Mouse (Mus musculus): ENCODE measurements at regions not wholly inside any gene's neighbourhood (a gene's known extent, or its start where the extent isn't known, plus 50 kb on each side); places are given as distances from the start of the nearest gene placed in this dataset.

DNA sequence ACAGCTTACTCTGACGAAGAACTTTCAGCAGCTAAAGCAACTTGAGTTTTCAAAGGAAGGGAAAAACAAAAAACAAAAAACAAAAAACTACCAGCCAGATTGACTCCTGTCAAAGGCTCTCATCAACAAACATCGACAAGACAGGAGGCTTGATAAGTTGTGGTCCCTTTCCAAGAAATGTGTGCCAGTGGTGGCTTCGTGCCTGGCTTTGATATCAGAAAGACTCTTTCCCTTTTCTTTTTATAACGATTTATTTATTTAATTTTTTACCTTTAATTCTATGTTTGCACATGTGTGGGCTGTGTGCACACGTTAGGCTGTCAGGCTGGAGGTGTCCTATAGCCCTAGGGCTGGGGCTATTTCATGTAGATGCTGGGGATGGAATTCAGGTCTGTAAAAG, 60.4 kb downstream of the Dact1 start:
- no peak overlapping the region for H3K4me3 ChIP-seq (ENCODE audit: low read depth, low read length)
- H3K36me3 ChIP-seq (ENCODE audit: control insufficient read depth, insufficient read depth, low read length) = no peaks in the 10 kb centered on the region
- 57% methylated on average over 5 of the region's 5 CpGs for WGBS
- DNase-seq (ENCODE audit: low spot score) = no peak
- H3K4me1 ChIP-seq (ENCODE audit: control insufficient read depth, insufficient read depth, low read length) = peaks cover 9% of the 10 kb centered on the region; the same call in 1 of the 2 replicates
- no peaks in the 10 kb centered on the region for H3K9me3 ChIP-seq (ENCODE audit: control insufficient read depth, low read length)
- H3K9ac ChIP-seq (ENCODE audit: low read depth, low read length) = no peak overlapping the region
- H3K27ac ChIP-seq (replicated peaks; ENCODE audit: low read depth, low read length) = no peak overlapping the region
- no peak for ATAC-seq (ENCODE audit: low read depth)
- no peaks in the 10 kb centered on the region for H3K27me3 ChIP-seq (replicated peaks; ENCODE audit: control insufficient read depth, insufficient read depth, low read length)
- H3K4me2 ChIP-seq (ENCODE audit: low read depth, low read length) = no peak overlapping the region

DNA sequence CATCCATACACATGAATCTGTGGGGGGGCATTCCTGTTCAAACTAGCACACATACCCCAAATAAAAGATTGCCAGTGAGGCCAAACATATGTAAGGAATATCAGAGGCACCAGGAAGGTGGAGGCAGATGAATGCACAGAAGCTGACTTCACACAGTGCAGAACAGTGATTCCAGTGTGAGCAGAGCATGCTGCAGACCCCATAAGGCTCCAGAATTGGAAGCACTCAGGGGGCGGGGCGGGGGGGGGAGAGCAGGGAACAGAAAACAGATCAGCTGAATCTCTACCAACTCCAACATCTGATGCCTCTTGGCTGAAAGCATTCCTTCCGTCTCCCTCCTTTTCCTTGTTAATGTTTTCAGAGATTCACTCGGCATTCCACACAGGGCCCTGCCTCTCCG, 62.3 kb downstream of the Dact1 start:
- Histone ChIP-seq H3K9me3 (ENCODE audit: control insufficient read depth, low read length) (no peaks in the 10 kb centered on the region), H3K9ac (ENCODE audit: low read depth, low read length) (no peak overlapping the region), H3K27ac (replicated peaks; ENCODE audit: low read depth, low read length) (no peak overlapping the region; the same call in 1 of the 2 replicates), H3K36me3 (ENCODE audit: control insufficient read depth, insufficient read depth, low read length) (no peaks in the 10 kb centered on the region), H3K4me2 (ENCODE audit: low read depth, low read length) (no peak overlapping the region), H3K4me3 (ENCODE audit: low read depth, low read length) (no peak overlapping the region), H3K27me3 (replicated peaks; ENCODE audit: control insufficient read depth, insufficient read depth, low read length) (no peaks in the 10 kb centered on the region), H3K4me1 (ENCODE audit: control insufficient read depth, insufficient read depth, low read length) (peaks cover 9% of the 10 kb centered on the region; the same call in 1 of the 2 replicates)
- ATAC-seq (ENCODE audit: low read depth) (no peak), DNase-seq (ENCODE audit: low spot score) (peak; percentile 49)
- 44% methylated on average over 5 of the region's 5 CpGs for WGBS

DNA sequence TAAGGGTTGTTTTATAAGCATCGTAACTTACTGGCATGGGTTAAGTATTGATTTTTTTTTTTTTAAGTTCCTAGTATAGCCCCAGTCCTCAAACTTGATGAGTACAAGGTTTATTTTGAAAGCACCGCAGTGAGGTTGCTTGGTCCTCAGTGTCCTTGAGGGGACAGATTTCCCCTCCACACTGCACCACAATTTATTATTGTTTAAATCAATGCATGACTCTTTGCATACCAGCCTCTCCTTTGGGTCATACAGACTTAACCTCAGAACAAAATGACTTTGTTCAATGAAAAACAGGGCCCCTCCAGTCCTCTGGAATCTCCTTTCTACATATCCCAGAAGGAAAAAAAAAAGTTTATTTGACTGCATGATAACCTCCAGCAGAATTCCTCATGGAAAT, 63.9 kb downstream of the Dact1 start:
- 51% methylated on average over 2 of the region's 2 CpGs for WGBS
- ATAC-seq (ENCODE audit: low read depth) (no peak), DNase-seq (ENCODE audit: low spot score) (no peak)
- Histone ChIP-seq H3K4me2 (ENCODE audit: low read depth, low read length) (no peak overlapping the region), H3K36me3 (ENCODE audit: control insufficient read depth, insufficient read depth, low read length) (no peaks in the 10 kb centered on the region), H3K27me3 (replicated peaks; ENCODE audit: control insufficient read depth, insufficient read depth, low read length) (no peaks in the 10 kb centered on the region), H3K4me3 (ENCODE audit: low read depth, low read length) (no peak overlapping the region), H3K9me3 (ENCODE audit: control insufficient read depth, low read length) (no peaks in the 10 kb centered on the region), H3K9ac (ENCODE audit: low read depth, low read length) (no peak overlapping the region), H3K27ac (replicated peaks; ENCODE audit: low read depth, low read length) (no peak overlapping the region), H3K4me1 (ENCODE audit: control insufficient read depth, insufficient read depth, low read length) (peaks cover 9% of the 10 kb centered on the region; the same call in 1 of the 2 replicates)

DNA sequence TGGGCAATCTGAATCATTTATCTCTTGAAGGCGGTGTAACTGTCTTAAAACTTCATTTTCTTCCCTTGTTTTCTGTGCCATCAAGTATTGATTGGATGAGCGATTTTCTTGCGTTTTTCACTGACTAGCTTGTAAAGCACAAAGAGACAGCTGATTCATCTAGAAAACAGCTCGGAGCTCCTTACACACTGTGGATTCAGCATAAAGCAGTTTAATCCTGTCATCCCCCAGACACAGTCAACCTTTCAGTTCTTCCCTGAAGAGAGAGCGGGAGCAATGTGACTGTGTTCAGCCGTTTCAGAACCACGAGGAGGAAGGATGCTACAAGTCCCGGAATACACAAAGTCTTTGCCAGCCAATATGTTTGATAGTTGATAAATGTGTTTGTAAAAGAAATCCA, 66.8 kb downstream of the Dact1 start:
- ATAC-seq (ENCODE audit: low read depth) (no peak), DNase-seq (ENCODE audit: low spot score) (no peak)
- Histone ChIP-seq H3K27ac (replicated peaks; ENCODE audit: low read depth, low read length) (no peak overlapping the region), H3K36me3 (ENCODE audit: control insufficient read depth, insufficient read depth, low read length) (no peaks in the 10 kb centered on the region), H3K9me3 (ENCODE audit: control insufficient read depth, low read length) (no peaks in the 10 kb centered on the region), H3K4me1 (ENCODE audit: control insufficient read depth, insufficient read depth, low read length) (peaks cover 9% of the 10 kb centered on the region; the same call in 1 of the 2 replicates), H3K9ac (ENCODE audit: low read depth, low read length) (no peak overlapping the region), H3K4me3 (ENCODE audit: low read depth, low read length) (no peak overlapping the region), H3K27me3 (replicated peaks; ENCODE audit: control insufficient read depth, insufficient read depth, low read length) (no peaks in the 10 kb centered on the region), H3K4me2 (ENCODE audit: low read depth, low read length) (no peak overlapping the region; the same call in 1 of the 2 replicates)
- WGBS = 63% methylated on average over 8 of the region's 8 CpGs

DNA sequence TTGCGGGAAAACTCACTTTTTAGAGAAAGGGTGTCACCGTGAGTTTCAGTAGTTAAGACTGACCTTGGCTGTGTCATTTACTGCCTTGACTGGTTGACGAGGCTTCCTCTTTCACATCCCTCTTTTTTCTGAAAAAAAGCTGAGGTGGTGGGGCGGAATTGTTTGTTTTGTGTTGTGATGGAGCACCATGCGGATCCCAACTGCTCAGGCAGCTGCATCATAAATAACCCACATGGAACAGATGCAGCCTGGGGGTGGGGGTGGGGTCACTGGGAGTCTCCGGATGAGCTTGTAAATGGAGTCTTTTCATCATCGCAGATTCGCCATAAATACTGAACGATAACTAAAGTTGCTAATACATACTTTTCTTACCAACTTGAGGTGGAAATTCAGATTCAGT, 67.3 kb downstream of the Dact1 start:
- Histone ChIP-seq H3K4me3 (ENCODE audit: low read depth, low read length) (no peak overlapping the region), H3K9ac (ENCODE audit: low read depth, low read length) (no peak overlapping the region), H3K9me3 (ENCODE audit: control insufficient read depth, low read length) (no peaks in the 10 kb centered on the region), H3K27me3 (replicated peaks; ENCODE audit: control insufficient read depth, insufficient read depth, low read length) (no peaks in the 10 kb centered on the region), H3K27ac (replicated peaks; ENCODE audit: low read depth, low read length) (no peak overlapping the region), H3K4me1 (ENCODE audit: control insufficient read depth, insufficient read depth, low read length) (peaks cover 6% of the 10 kb centered on the region; the same call in 1 of the 2 replicates), H3K36me3 (ENCODE audit: control insufficient read depth, insufficient read depth, low read length) (no peaks in the 10 kb centered on the region), H3K4me2 (ENCODE audit: low read depth, low read length) (no peak overlapping the region; the same call in 1 of the 2 replicates)
- ATAC-seq (ENCODE audit: low read depth) (no peak), DNase-seq (ENCODE audit: low spot score) (no peak)
- WGBS = 56% methylated on average over 9 of the region's 9 CpGs

DNA sequence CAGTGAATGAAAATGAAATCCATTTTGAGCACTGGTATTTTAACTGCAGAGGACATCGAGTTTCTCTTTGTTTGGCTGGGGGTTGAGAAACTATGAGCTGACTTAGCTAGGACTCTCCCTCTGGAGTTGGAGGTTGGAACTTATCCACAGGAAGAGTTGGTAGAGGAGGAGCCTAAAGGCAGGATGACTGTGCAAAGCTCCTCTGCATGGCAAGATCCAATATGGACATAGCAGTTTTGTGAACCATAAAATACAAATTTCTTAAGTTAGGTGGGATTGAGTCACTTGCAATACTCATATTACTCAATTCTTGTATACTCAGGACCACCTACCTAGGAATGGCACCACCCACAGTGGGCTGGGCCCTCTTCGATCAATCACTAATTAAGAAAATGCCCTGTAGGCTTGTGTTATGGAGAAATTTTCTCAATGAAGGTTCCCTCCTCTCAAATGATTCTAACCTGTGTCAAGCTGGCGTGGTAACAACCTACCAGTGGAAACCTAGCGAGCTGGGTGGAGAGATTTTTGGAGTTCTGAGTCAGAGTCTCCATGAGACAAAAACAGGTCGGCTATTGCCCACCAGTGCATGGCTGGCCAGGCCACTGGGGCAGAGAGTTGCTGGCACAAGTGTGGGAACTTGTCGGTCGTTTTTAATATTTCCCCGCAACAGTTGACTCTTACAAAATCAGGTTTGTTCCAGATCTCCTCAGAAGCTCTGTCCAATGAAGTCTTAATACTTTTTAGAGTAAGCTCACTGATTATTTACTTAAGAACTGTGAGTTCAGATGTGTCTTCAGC, 70.1 kb downstream of the Dact1 start:
- DNase-seq (ENCODE audit: low spot score) = no peak
- no peaks in the 10 kb centered on the region for H3K9me3 ChIP-seq (ENCODE audit: control insufficient read depth, low read length)
- no peak overlapping the region for H3K27ac ChIP-seq (replicated peaks; ENCODE audit: low read depth, low read length)
- ATAC-seq (ENCODE audit: low read depth) = no peak
- WGBS = 90% methylated on average over 8 of the region's 8 CpGs
- no peak overlapping the region for H3K4me3 ChIP-seq (ENCODE audit: low read depth, low read length)
- no peaks in the 10 kb centered on the region for H3K36me3 ChIP-seq (ENCODE audit: control insufficient read depth, insufficient read depth, low read length)
- no peaks in the 10 kb centered on the region for H3K27me3 ChIP-seq (replicated peaks; ENCODE audit: control insufficient read depth, insufficient read depth, low read length)
- no peak overlapping the region for H3K9ac ChIP-seq (ENCODE audit: low read depth, low read length)
- no peak overlapping the region for H3K4me2 ChIP-seq (ENCODE audit: low read depth, low read length)
- no peaks in the 10 kb centered on the region for H3K4me1 ChIP-seq (ENCODE audit: control insufficient read depth, insufficient read depth, low read length)

DNA sequence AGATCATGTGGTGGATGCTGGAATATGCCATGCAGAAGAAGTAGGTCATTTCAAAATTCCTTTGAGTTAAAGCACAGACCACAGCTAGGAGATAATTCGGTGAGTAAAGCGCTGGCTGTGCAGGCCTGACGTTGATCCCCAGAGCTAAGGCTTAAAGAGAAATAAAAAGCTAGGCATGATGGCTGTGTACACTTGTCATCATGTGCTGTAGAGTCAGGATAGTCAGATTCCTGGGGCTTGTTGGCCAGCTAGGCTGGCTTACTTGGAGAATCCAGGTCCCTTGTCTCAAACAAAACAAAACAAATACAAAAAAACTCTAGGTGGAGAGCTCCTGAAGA, 70.7 kb downstream of the Dact1 start:
- WGBS = 71% methylated on average over 3 of the region's 3 CpGs
- no peak overlapping the region for H3K27ac ChIP-seq (replicated peaks; ENCODE audit: low read depth, low read length)
- ATAC-seq (ENCODE audit: low read depth) = no peak
- no peaks in the 10 kb centered on the region for H3K9me3 ChIP-seq (ENCODE audit: control insufficient read depth, low read length)
- no peak overlapping the region for H3K9ac ChIP-seq (ENCODE audit: low read depth, low read length)
- no peak overlapping the region for H3K4me3 ChIP-seq (ENCODE audit: low read depth, low read length)
- no peak overlapping the region for H3K4me2 ChIP-seq (ENCODE audit: low read depth, low read length)
- no peaks in the 10 kb centered on the region for H3K27me3 ChIP-seq (replicated peaks; ENCODE audit: control insufficient read depth, insufficient read depth, low read length)
- H3K36me3 ChIP-seq (ENCODE audit: control insufficient read depth, insufficient read depth, low read length) = no peaks in the 10 kb centered on the region
- H3K4me1 ChIP-seq (ENCODE audit: control insufficient read depth, insufficient read depth, low read length) = no peaks in the 10 kb centered on the region
- no peak for DNase-seq (ENCODE audit: low spot score)

DNA sequence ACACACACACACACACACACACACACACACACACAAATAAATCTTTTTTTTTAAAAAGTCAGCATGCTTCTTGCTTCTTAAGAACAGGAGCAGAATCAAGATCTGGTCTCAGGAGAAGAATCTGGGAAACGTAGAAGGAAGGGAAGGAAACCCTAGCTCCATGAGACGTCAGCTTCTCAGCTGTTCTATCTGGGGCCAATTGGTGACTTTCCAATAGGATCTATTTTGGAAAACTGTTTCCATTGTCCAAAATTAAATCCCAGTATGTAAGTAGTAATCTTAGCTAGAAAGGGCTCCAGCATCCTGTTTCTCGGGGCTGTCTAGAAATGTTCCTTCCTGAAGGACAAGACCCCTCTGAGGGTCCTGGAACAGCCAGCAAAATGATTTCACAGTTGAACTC, 76.6 kb downstream of the Dact1 start:
- DNase-seq (ENCODE audit: low spot score) (peak; percentile 36), ATAC-seq (ENCODE audit: low read depth) (no peak)
- H3K9ac ChIP-seq (ENCODE audit: low read depth, low read length) = no peak overlapping the region
- 36% methylated on average over 3 of the region's 3 CpGs for WGBS
- H3K36me3 ChIP-seq (ENCODE audit: control insufficient read depth, insufficient read depth, low read length) = no peaks in the 10 kb centered on the region
- H3K9me3 ChIP-seq (ENCODE audit: control insufficient read depth, low read length) = no peaks in the 10 kb centered on the region
- no peak overlapping the region for H3K4me2 ChIP-seq (ENCODE audit: low read depth, low read length)
- H3K27ac ChIP-seq (replicated peaks; ENCODE audit: low read depth, low read length) = no peak overlapping the region
- no peaks in the 10 kb centered on the region for H3K4me1 ChIP-seq (ENCODE audit: control insufficient read depth, insufficient read depth, low read length)
- no peaks in the 10 kb centered on the region for H3K27me3 ChIP-seq (replicated peaks; ENCODE audit: control insufficient read depth, insufficient read depth, low read length)
- H3K4me3 ChIP-seq (ENCODE audit: low read depth, low read length) = no peak overlapping the region

DNA sequence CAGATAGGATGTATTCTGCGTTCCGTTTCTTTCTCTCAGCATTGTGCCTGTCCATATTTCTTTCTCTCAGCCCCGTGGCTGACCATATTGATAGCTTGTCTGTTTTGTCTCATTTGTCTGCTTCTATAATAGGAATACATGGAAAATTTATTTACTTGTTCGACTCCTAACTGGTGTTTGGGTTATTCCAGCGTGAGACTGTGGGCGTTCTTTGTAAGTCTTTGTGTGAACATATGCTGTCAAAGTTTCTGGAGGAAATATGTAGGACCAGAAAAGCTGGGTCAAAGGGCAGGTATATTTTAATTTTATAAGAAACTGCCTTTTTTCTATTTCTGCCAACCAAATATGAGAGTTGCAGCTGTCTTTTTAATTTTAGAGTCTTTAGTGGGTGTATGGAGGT, 81.8 kb downstream of the Dact1 start:
- H3K9me3 ChIP-seq (ENCODE audit: control insufficient read depth, low read length) = no peaks in the 10 kb centered on the region
- H3K36me3 ChIP-seq (ENCODE audit: control insufficient read depth, insufficient read depth, low read length) = no peaks in the 10 kb centered on the region
- no peak overlapping the region for H3K27ac ChIP-seq (replicated peaks; ENCODE audit: low read depth, low read length)
- H3K4me1 ChIP-seq (ENCODE audit: control insufficient read depth, insufficient read depth, low read length) = no peaks in the 10 kb centered on the region
- no peak overlapping the region for H3K4me3 ChIP-seq (ENCODE audit: low read depth, low read length)
- DNase-seq (ENCODE audit: low spot score) (no peak), ATAC-seq (ENCODE audit: low read depth) (no peak)
- H3K27me3 ChIP-seq (replicated peaks; ENCODE audit: control insufficient read depth, insufficient read depth, low read length) = no peaks in the 10 kb centered on the region
- H3K9ac ChIP-seq (ENCODE audit: low read depth, low read length) = no peak overlapping the region
- 75% methylated on average over 6 of the region's 6 CpGs for WGBS
- no peak overlapping the region for H3K4me2 ChIP-seq (ENCODE audit: low read depth, low read length)
